Mouse (Mus musculus): ENCODE data around the gene Fermt3. TPM values are rescaled to one million over a fixed set of nuclear protein-coding genes. Genes with fewer than 3 reads are reported as not detected.
A peak's percentile ranks its signal among the peaks of the same experiment; 100 is the strongest.
"Not testable (repeated sequence)": the region's sequence is repeated elsewhere in the genome, so short reads cannot be mapped to it uniquely, and the experiment has no call there.

The Fermt3 gene
- total RNA-seq (2021) = 1 to 10 TPM; 1.7 to 4.9 TPM
- long read RNA-seq, experiment 1, partial matches to known transcripts = 0 of 7 reads
- long read RNA-seq, experiment 1, other reads (novel, unspliced or antisense) = 4 of 7 reads
- long read RNA-seq, experiment 2, partial matches to known transcripts = 3 of 4 reads
- long read RNA-seq, experiment 2, other reads (novel, unspliced or antisense) = 1 of 4 reads

GRCm38 (mm10) chr19:7019191-7019590 lies at the start of gene Fermt3:
Gene Fermt3, minus strand, starts transcription at chr19:7019469.
- no peak for DNase-seq

GRCm38 (mm10) chr19:7068136-7068535 lies 48.9 kb upstream of the Fermt3 start:
- peak; percentile 93 for DNase-seq

DNA sequence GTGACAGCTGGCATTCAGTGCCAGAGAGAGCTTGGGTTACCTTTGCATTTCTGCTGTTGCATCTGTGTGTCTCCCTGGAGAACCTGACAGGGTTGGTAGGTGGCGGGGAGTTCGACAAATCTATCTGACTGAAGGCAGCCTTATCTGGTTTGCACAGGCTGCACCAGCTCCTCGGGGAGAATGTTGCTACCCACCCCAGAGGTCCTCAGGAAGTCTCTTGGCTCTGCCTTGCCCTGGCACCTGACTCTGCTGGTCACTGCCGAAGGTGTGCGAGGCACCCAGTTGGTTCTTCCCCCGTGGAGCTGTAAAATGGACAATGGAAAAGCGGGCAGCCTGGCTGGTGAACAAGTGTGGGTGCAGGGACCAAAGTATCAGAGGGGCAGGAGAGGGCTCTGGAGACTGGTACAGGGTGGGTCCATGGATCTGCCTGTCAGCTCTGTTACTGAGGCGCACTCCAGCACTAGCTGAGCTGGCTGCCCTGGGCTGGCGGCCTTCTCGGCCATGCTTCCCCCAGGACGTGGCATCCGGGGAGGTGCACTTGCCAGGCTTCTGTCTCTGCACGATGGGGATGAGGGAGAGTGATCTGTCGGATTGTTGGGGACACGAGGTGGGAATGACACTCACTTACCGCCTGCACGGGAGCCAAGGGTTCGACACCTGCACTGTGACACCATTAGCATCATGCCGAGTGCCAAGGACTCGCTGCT lies 48.2 kb upstream of the Fermt3 start:
- DNase-seq = no peak

DNA sequence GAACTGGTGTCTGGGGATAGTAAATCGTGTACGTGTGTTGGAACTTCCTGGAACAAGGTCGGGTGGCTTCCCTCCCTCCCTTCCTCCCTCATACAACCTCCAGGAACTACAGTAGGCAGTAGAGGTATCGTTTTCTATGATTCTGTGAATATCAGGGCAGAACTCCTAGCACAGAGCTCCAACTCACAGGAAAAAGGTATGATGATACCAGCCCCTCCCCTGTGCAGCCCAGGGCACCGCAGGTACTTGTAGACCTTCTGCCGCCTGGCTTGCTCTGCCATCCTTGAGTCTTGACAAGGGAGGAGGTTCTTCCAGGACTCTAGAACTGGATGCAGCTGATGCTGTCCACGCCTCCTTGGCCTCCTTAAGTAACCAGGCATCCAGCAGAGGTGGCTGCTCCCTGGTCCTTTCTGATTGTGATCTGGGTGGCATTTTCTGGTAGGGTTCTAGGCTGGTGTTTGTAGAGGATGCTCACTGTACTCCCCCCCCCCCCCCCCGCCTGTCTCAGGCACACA lies 47.6 kb upstream of the Fermt3 start:
- no peak for DNase-seq

DNA sequence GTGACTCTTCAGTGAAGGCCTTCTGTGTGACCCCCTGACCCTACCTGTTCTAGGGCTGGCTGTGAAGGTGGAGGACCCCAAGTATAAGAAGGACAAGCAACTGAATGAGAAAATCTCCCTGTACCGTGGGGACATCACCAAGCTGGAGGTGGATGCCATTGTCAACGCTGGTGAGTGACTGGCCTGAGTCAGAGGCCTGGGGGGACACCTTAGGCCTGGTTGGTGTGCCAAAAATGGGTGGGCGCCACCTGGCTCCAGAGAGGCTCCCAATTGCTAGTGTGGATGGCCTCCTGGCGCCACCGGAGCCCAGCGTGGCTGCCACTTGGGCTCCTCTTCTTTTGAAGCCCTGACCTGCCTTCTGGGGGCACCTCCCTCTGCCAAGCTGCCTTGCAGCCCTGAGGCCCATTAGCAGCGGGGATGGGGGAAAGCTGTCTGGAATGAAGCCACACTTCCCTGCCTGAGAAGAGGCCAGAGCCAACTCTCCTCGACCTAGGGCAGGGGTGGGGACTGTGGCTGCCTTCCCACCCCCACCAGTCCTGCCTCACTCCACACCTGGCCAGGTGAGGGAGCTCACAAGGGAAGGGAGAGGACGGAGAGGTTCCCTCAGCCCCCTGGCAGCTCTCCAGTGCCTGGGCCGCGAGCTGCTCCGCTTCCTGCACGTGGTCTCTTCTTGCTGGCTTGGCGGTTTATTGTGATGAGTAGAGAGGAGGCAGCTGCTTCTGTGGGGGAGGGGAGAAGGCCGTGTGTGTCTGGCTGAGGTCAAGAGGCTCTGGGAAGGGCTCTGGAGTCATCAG lies 47.0 kb upstream of the Fermt3 start:
- DNase-seq = peak; percentile 73

GRCm38 (mm10) chr19:7064571-7064970 lies 45.3 kb upstream of the Fermt3 start:
- peak; percentile 88 for DNase-seq

- DNase-seq = no peak
These were observed 43.6 kb upstream of the Fermt3 start for GRCm38 (mm10) chr19:7062916-7063315.

DNA sequence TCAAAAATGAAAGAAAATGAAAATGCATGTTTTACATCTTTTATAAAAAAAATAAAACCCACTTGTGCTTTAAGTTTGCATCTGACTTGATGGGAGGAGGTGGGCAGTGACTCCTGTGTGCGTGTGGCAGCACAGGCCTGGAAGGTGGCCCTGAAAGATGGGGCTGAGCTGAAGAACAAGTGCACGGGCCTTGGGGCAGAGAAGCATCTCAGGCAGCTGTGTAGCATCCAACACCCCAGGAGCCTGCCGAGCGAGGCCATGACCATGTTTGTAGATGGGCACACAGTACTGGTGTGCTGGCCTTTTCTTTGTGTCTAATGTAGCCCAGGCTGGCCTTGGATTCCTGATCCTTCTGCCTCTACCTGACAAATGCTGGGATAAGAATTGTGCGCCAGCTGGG lies 42.8 kb upstream of the Fermt3 start:
- no peak for DNase-seq

GRCm38 (mm10) chr19:7058541-7058940 lies 39.3 kb upstream of the Fermt3 start:
- DNase-seq = no peak

- DNase-seq = peak; percentile 83
These were observed 38.5 kb upstream of the Fermt3 start for GRCm38 (mm10) chr19:7057722-7058207.

- peak; percentile 80 for DNase-seq
These were observed 38.0 kb upstream of the Fermt3 start for GRCm38 (mm10) chr19:7057126-7057721.

DNA sequence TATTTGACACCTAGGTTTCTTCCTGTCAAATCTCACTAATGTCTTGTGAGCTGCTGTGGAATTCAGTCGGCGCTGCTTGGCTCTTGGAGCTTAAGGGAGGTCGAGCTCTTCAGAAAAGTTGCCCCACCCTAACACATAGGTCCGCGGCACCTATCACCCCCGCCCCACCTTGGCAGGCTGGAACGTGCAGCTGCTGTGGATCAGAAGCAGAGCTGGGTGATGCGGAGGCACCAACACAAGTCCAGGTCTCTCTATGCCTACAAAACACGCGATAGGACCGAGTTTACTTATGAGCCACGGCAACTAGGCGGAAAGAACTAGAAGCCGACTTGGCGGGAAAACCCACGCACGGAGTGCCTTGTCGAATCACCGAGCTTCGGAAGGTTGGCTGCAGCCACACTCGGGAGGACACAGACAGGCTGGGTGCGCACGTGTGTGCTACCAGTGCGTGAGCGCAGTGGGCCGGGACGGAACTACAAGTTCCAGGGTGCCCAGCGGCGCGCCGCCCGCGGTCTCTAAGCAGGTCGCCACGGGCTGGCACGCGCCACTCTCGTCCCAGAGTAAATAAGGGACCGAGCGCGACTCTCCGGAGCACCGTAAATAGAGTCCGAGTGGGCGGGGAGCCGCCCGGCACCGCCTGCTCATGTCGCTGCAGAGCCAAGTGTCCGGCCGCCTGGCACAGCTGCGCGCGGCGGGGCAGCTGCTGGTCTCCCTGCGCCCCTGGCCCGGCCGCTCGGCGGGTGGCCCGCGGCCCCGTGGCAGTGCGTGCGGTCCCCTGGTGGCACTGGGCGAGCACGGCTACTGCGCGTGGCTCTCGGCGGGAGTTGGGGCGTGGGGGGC lies 37.2 kb upstream of the Fermt3 start, which contains the start of gene Macrod1:
Gene Macrod1 (plus strand): TSS at position 563 of the 840 bp plus-strand sequence.
- DNase-seq = peak; percentile 86

- no peak for DNase-seq
These were observed 35.9 kb upstream of the Fermt3 start for GRCm38 (mm10) chr19:7055173-7055572.

- no peak for DNase-seq
These were observed 35.5 kb upstream of the Fermt3 start for GRCm38 (mm10) chr19:7054772-7055171.

DNA sequence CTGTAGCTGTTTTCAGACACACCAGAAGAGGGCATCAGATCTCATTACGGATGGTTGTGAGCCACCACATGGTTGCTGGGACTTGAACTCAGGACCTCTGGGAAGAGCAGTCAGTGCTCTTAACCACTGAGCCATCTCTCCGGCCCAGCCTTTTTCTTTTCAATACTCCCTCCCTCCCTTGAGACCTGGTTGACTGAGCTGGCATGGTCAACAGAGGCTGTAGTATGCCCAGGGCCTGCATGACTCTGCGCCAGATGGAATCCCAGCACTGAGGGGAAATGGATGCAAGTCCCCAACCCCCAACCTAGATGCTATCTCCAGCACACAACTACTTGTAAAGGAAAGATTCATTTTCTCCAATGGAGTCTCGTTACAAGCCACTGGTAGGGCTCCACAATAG lies 34.1 kb upstream of the Fermt3 start:
- not testable (repeated sequence) for DNase-seq

GRCm38 (mm10) chr19:7044706-7045105 lies 25.4 kb upstream of the Fermt3 start:
- no peak for DNase-seq

GRCm38 (mm10) chr19:7044279-7044678 lies 25.0 kb upstream of the Fermt3 start:
- no peak for DNase-seq

DNA sequence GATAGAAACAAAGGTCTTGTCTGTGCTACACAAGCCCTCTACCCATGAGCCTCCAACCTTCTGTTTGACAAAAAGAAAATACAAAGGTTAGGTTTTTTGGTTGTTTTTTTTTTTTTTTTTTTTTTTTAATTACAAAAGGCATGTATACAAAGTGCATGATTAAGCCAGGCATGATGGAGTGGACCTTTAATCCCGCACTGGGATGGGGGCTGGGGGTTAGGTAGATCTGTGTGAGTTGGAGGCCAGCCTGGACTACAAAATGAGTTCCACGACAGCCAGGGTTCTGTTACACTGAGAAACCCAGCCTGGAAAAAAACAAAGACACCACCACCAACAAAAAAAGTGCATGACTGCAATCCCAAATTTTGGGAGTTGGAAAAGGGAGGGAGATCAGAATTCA lies 21.9 kb upstream of the Fermt3 start:
- no peak for DNase-seq

DNA sequence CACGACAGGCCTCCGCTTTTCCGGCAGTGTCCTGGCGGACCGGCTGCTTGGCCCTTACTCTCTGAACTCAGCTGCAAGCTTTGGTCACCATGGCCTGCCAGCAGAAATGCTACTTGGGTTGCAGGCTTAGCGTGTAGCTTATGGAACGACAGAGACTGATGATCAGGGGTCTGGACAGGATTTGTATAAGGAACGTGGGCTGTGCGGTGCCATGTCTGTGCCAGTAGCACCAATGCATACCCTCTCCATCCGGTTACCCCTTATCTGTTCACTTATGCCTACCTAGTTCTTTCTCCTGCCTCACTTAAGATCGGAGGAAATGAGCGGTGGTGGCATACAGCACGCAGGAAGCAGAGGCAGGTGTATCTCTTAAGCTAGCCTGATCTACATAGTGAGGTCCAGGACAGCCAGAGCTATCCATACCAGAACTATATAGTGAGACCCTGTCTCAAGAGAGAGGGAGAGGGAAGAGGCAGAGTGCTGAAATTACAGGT lies 21.4 kb upstream of the Fermt3 start:
- no peak for DNase-seq

GRCm38 (mm10) chr19:7039841-7040636 lies 20.8 kb upstream of the Fermt3 start, which contains the start of gene Stip1:
Gene Stip1, minus strand, starts transcription at chr19:7039967.
- DNase-seq = peak; percentile 96
